Mouse (Mus musculus): ENCODE data around the gene Olfr62. TPM values are rescaled to one million over a fixed set of nuclear protein-coding genes. Genes with fewer than 3 reads are reported as not detected.

Olfr62 gene
- polyA plus RNA-seq (2017; shearing (Covaris generic)) = not detected

DNA sequence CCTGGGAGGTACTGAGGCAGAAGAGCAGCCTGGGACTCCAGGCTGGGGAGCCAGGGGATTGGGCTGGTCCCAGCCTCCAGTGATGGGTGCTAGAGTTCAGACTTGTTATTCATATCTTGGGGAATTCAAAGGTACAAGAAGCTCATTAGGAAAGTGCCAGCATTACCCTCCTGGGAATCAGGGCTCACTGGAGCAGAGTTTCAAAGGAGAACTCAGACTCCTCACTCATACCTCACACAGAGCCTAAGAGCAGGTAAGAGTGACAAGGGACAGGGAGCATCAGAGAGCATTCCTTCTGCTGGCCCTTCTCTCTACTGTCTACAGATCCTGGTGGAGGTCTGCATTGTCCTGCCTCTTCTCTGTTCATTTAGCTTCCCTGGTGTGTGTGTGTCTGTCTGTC lies at the start of gene Olfr62:
Gene Olfr62 (plus strand): TSS at position 301 of the 400 bp plus-strand sequence.

GRCm38 (mm10) chr4:118620279-118620966 lies 38.3 kb upstream of the Olfr62 start, which contains the start of the genes Cfap57 and Ebna1bp2:
Gene Cfap57 (minus strand): TSS chr4:118620777.
Gene Ebna1bp2 (plus strand): TSS chr4:118620799.

DNA sequence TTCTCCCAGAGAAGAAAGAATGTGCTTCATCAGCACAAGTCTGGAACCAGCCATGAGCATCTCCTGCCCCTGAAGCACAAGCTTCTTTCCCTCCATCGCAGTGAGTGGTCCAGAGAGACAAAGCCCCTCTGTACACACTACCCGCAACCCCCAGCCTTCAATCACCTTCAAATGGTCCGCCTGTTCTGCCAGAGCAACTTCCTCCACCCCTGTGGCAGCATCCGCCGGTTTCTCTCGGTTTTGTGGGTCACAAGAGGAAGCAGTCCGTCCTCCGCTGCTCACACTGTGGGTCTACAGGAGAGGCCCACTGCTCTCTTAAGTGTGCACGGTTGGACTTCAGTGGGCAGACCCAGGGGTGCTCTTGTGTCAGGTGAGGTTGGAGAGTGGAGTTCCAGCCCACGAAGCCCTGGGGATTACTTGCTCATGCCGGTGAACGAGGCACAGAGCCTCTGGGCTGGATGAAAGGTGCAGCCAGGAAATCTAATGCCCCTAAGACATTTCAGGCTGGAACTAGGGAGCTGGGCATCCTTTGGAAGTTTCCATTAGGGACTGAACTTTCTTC lies 33.7 kb downstream of the Olfr62 start, which contains the start of gene Olfr1342:
Gene Olfr1342 (minus strand): TSS at position 345 of the 562 bp plus-strand sequence.

GRCm38 (mm10) chr4:118703223-118703622 lies 44.5 kb downstream of the Olfr62 start, which contains the start of gene Olfr1341:
Gene Olfr1341 (plus strand): TSS chr4:118703523.

Other genes starting within 250 kb of the Olfr62 start
- gene Szt2, start 249.7 kb upstream of the Olfr62 start, polyA plus RNA-seq (2017; shearing (Covaris generic)) = 17.4 TPM
- 114 TPM for gene Med8, start 249.6 kb upstream of the Olfr62 start, polyA plus RNA-seq (2017; shearing (Covaris generic))
- gene Elovl1, start 230.9 kb upstream of the Olfr62 start, polyA plus RNA-seq (2017; shearing (Covaris generic)) = 146 TPM
- gene Cdc20, start 221.6 kb upstream of the Olfr62 start, polyA plus RNA-seq (2017; shearing (Covaris generic)) = 11.4 TPM
- gene Mpl, start 201.4 kb upstream of the Olfr62 start, polyA plus RNA-seq (2017; shearing (Covaris generic)) = not detected
- gene Tie1, start 168.9 kb upstream of the Olfr62 start, polyA plus RNA-seq (2017; shearing (Covaris generic)) = not detected
- gene 2610528J11Rik, start 132.0 kb upstream of the Olfr62 start, polyA plus RNA-seq (2017; shearing (Covaris generic)) = not detected
- gene Tmem125, start 114.9 kb upstream of the Olfr62 start, polyA plus RNA-seq (2017; shearing (Covaris generic)) = 0.19 TPM
- not detected for gene Cfap57, start 38.2 kb upstream of the Olfr62 start, polyA plus RNA-seq (2017; shearing (Covaris generic))
- 170 TPM for gene Ebna1bp2, start 38.2 kb upstream of the Olfr62 start, polyA plus RNA-seq (2017; shearing (Covaris generic))
- not detected for gene Olfr1342, start 33.8 kb downstream of the Olfr62 start, polyA plus RNA-seq (2017; shearing (Covaris generic))
- 0.10 TPM for gene Olfr1341, start 44.6 kb downstream of the Olfr62 start, polyA plus RNA-seq (2017; shearing (Covaris generic))
- gene Olfr1340, start 61.2 kb downstream of the Olfr62 start, polyA plus RNA-seq (2017; shearing (Covaris generic)) = 0.07 TPM
- not detected for gene Olfr1339, start 73.2 kb downstream of the Olfr62 start, polyA plus RNA-seq (2017; shearing (Covaris generic))
- gene Olfr1338, start 99.8 kb downstream of the Olfr62 start, polyA plus RNA-seq (2017; shearing (Covaris generic)) = not detected
- not detected for gene Olfr1337, start 123.6 kb downstream of the Olfr62 start, polyA plus RNA-seq (2017; shearing (Covaris generic))
- not detected for gene Olfr1335, start 151.0 kb downstream of the Olfr62 start, polyA plus RNA-seq (2017; shearing (Covaris generic))
- gene Olfr1333, start 177.3 kb downstream of the Olfr62 start, polyA plus RNA-seq (2017; shearing (Covaris generic)) = not detected
- gene Olfr1331, start 205.7 kb downstream of the Olfr62 start, polyA plus RNA-seq (2017; shearing (Covaris generic)) = not detected
- not detected for gene Olfr1330, start 229.6 kb downstream of the Olfr62 start, polyA plus RNA-seq (2017; shearing (Covaris generic))

Data from CD4-positive, CD25-positive, alpha-beta regulatory T cell (primary cell).